Mouse (Mus musculus) brain, embryonic 14.5 days (tissue): ENCODE data around the gene Sco1.

Experiments used
- CTCF ChIP-seq: fragments of 200-500 bp; IDR thresholded peaks from 2 replicates; pipeline ENCODE4 v1.5.1; 2012; ENCODE audit warnings: inconsistent platforms, mild to moderate bottlenecking, moderate library complexity, borderline replicate concordance; ENCODE audit not compliant: insufficient read depth, insufficient read length; ENCODE audit errors: extremely low read depth
- POLR2A ChIP-seq: fragments of 200-500 bp; IDR thresholded peaks from 2 replicates; pipeline ENCODE4 v1.6.1; 2012; ENCODE audit warnings: mild to moderate bottlenecking, inconsistent platforms, borderline replicate concordance; ENCODE audit not compliant: poor library complexity, insufficient read depth, insufficient read length, severe bottlenecking; ENCODE audit errors: extremely low read depth

DNA sequence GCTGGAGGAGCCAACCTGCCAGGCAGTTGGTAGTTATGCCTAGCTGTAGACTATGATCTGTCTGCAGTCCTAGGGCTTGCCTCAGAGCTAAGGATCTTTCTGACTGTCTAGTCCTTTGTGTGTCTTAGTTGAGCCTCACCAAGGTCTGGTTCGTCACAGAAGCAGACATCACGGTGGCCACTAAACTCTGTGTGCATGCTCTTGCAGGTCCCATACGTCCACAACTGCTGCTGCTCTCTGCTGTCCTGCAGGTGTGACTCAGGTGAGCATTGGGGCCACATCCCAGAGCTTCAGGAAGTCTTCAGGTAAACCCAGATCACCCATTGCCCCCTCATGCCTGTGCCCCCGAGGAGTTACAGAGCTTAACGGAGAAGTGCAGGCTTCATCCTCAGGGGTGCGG is 26.4 kb downstream of the Sco1 start:
- no peak for TF ChIP-seq CTCF
- no peak for TF ChIP-seq POLR2A
